Mouse (Mus musculus) CD4-positive, CD25-positive, alpha-beta regulatory T cell, adult 4 months (primary cell): ENCODE results near the gene Gars. TPM values are rescaled to one million over a fixed set of nuclear protein-coding genes. Genes with fewer than 3 reads are reported as not detected.
A peak's percentile ranks its signal among the peaks of the same experiment; 100 is the strongest.

Source experiments
- ATAC-seq: one replicate; pipeline ENCODE4 v1.8.0; 2017
- polyA plus RNA-seq, 2 experiments: library from polyadenylated mRNA; unstranded; fragments of 100-300 nt; shearing (Covaris generic); gene quantifications; one replicate each; pipeline ENCODE4 v1.2.1; 2017

Gars gene
- polyA plus RNA-seq = 10 to 100 TPM; 21.0 to 24.7 TPM

- ATAC-seq = peak; percentile 94
Observed at GRCm38 (mm10) chr6:55037799-55038670, at the start of gene Gars. Gene Gars (plus strand): TSS chr6:55038007.

GRCm38 (mm10) chr6:54988141-54988540 is 49.7 kb upstream of the Gars start:
- no peak for ATAC-seq

GRCm38 (mm10) chr6:54991189-54991588 is 46.6 kb upstream of the Gars start:
- ATAC-seq = no peak

- ATAC-seq = no peak
Observed at GRCm38 (mm10) chr6:54992141-54992540, 45.7 kb upstream of the Gars start.

GRCm38 (mm10) chr6:54992734-54993260 is 45.0 kb upstream of the Gars start, which contains the start of gene Ggct:
Gene Ggct (minus strand): TSS chr6:54992950.
- ATAC-seq = peak; percentile 99

- no peak for ATAC-seq
Observed at GRCm38 (mm10) chr6:54996361-54996760, 41.4 kb upstream of the Gars start.

- ATAC-seq = no peak
Observed at GRCm38 (mm10) chr6:54997726-54998125, 40.1 kb upstream of the Gars start.

- ATAC-seq = no peak
Observed at GRCm38 (mm10) chr6:55001320-55001719, 36.5 kb upstream of the Gars start.

GRCm38 (mm10) chr6:55002438-55002837 is 35.4 kb upstream of the Gars start:
- ATAC-seq = no peak

GRCm38 (mm10) chr6:55003559-55003958 is 34.2 kb upstream of the Gars start:
- no peak for ATAC-seq

GRCm38 (mm10) chr6:55008401-55008800 is 29.4 kb upstream of the Gars start:
- ATAC-seq = no peak

- no peak for ATAC-seq
Observed at GRCm38 (mm10) chr6:55009391-55010230, 28.2 kb upstream of the Gars start.

- ATAC-seq = no peak
Observed at GRCm38 (mm10) chr6:55010330-55011091, 27.3 kb upstream of the Gars start.

GRCm38 (mm10) chr6:55012516-55012915 is 25.3 kb upstream of the Gars start:
- no peak for ATAC-seq

GRCm38 (mm10) chr6:55014184-55014583 is 23.6 kb upstream of the Gars start:
- ATAC-seq = no peak

- peak; percentile 63 for ATAC-seq
Observed at GRCm38 (mm10) chr6:55016236-55016635, 21.6 kb upstream of the Gars start.

GRCm38 (mm10) chr6:55016710-55017583 is 20.9 kb upstream of the Gars start:
- peak; percentile 87 for ATAC-seq

GRCm38 (mm10) chr6:55018417-55018816 is 19.4 kb upstream of the Gars start:
- no peak for ATAC-seq

- no peak for ATAC-seq
Observed at GRCm38 (mm10) chr6:55021806-55022205, 16.0 kb upstream of the Gars start.

GRCm38 (mm10) chr6:55027642-55028041 is 10.2 kb upstream of the Gars start:
- no peak for ATAC-seq

- no peak for ATAC-seq
Observed at GRCm38 (mm10) chr6:55036731-55037130, 1.1 kb upstream of the Gars start.
